Mouse (Mus musculus) midbrain, embryonic 14.5 days (tissue): ENCODE measurements around the gene Cdt1. TPM values are rescaled to one million over a fixed set of nuclear protein-coding genes. Genes with fewer than 3 reads are reported as not detected.

Experiments
- ATAC-seq: fragments of 200-750 bp; cut with Nextera tagmentation; 2 replicates; pipeline ENCODE4 v1.8.0; 2017; ENCODE audit warnings: moderate number of reproducible peaks, moderate library complexity; ENCODE audit not compliant: low FRiP score, low TSS enrichment
- DNase-seq: peaks from one replicate; pipeline ENCODE4 v3.0.0-alpha.2; 2015
- H3K27ac ChIP-seq: fragments of 300-500 bp; sonication (generic); replicated peaks from 2 replicates; pipeline ENCODE4 v1.5.1; 2014; ENCODE audit warnings: mild to moderate bottlenecking, low read depth, low read length, moderate library complexity
- H3K27me3 ChIP-seq: fragments of 300-500 bp; sonication (generic); 2 replicates; pipeline ENCODE4 v1.6.1; 2014; ENCODE audit warnings: low read length, control low read depth, mixed read lengths; ENCODE audit not compliant: control insufficient read depth, insufficient read depth
- H3K36me3 ChIP-seq: fragments of 300-500 bp; sonication (generic); 2 replicates; pipeline ENCODE4 v1.6.1; 2014; ENCODE audit warnings: low read length, control low read depth; ENCODE audit not compliant: control insufficient read depth, insufficient read depth
- H3K4me1 ChIP-seq: fragments of 300-500 bp; sonication (generic); 2 replicates; pipeline ENCODE4 v1.6.1; 2014; ENCODE audit warnings: mild to moderate bottlenecking, antibody characterized with exemption, low read length, control low read depth; ENCODE audit not compliant: control insufficient read depth, insufficient read depth
- H3K4me2 ChIP-seq: fragments of 300-500 bp; sonication (generic); 2 replicates; pipeline ENCODE4 v1.6.1; 2014; ENCODE audit warnings: mild to moderate bottlenecking, low read length, moderate library complexity
- H3K4me3 ChIP-seq: fragments of 300-500 bp; sonication (generic); replicated peaks from 2 replicates; pipeline ENCODE4 v1.5.1; 2014; ENCODE audit warnings: low read depth, low read length
- H3K9ac ChIP-seq: fragments of 300-500 bp; sonication (generic); replicated peaks from 2 replicates; pipeline ENCODE4 v1.6.1; 2014; ENCODE audit warnings: mild to moderate bottlenecking, low read length, moderate library complexity
- H3K9me3 ChIP-seq: fragments of 300-500 bp; sonication (generic); 2 replicates; pipeline ENCODE4 v1.6.1; 2016; ENCODE audit warnings: low read length, control low read depth, mixed read lengths; ENCODE audit not compliant: control insufficient read depth
- WGBS: fragments of 180-500 bp; shearing (Covaris S2); extraction: QIAGEN DNeasy Blood & Tissue Kit; methylation state at CpG from one replicate; pipeline ENCODE4 v1.1.7; 2014; 5-methylcytosine and 5-hydroxymethylcytosine counted together
- microRNA-seq: library from miRNA; unstranded; fragments of <30 nt; microRNA quantifications from one replicate; pipeline ENCODE4, GENCODE M21; 2016
- polyA plus RNA-seq: library from polyadenylated mRNA; unstranded; fragments of >200 nt; fragmentation: Nextera tagmentation; extraction: Ambion mirVana; gene quantifications from 2 replicates; pipeline ENCODE4 v1.2.1, GENCODE M21; 2014

Cdt1 gene
- polyA plus RNA-seq, 1 experiment from 2014 or later = 7.6 TPM

DNA sequence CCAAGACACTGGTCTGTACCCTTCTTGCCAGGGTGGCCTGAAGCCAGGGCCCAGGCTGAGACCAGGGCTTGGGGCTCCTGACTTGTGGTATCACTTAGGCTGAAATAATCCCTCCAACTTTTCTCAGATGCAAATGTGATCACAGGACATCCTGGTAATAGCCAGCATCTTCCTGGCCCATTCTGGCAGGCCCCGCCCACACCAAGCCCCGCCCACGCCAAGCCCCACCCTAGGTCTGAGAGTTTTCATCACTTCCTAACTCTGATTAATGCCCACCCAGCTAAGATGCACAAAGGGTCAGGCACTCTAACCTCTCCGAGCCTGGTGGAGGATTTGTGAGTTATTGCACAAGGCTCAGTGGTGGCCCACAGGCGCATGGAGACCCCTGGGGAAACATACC lies 52.6 kb downstream of the Cdt1 start:
- Histone ChIP-seq H3K27me3 (no peaks in the 10 kb centered on the region), H3K9ac (no peak overlapping the region), H3K27ac (no peak overlapping the region), H3K4me1 (no peaks in the 10 kb centered on the region), H3K4me2 (no peak overlapping the region), H3K9me3 (no peaks in the 10 kb centered on the region), H3K36me3 (peaks cover under 1% of the 10 kb centered on the region; the same call in 1 of the 2 replicates), H3K4me3 (no peak overlapping the region)
- ATAC-seq = no peak
- DNase-seq = no peak
- 43% methylated on average over 5 of the region's 5 CpGs for WGBS

DNA sequence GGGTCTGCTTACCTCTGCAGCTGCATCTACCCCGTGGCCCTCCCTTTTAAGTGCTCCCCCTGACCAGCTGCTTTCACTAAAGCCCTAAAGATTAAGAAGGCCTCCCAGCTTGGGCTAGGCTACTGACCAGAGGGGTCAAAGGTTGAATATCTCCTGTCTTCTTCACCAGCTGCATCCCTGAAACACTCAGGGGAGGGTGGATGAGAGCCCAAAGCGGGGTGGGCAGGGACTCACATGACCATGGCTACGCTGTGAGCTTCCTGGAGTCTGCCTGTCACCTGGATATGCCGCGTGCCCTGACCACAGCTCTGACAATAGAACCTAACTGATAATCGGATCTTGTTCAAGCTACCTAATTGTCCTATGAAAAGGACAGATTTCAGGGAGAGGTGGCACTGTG lies 54.9 kb downstream of the Cdt1 start, which contains the start of gene Pabpn1l:
TSS of gene Pabpn1l (minus strand) at position 13 of the 400 bp plus-strand sequence.
- Histone ChIP-seq H3K4me1 (no peaks in the 10 kb centered on the region), H3K4me2 (no peak within 1 kb of the TSS), H3K36me3 (no peaks in the 10 kb centered on the region), H3K9me3 (no peaks in the 10 kb centered on the region), H3K27me3 (no peaks in the 10 kb centered on the region), H3K27ac (no peak within 1 kb of the TSS), H3K4me3 (no peak within 1 kb of the TSS), H3K9ac (no peak within 1 kb of the TSS)
- 64% methylated on average over 6 of the region's 6 CpGs for WGBS
- ATAC-seq = no peak
- DNase-seq = no peak

Small RNAs within 50 kb of the gene (microRNA-seq; reads per million reads assigned to microRNA genes)
- gene Mir6396 = not detected

Other genes starting within 250 kb of the Cdt1 start
- gene Trhr2, start 207.3 kb upstream of the Cdt1 start, polyA plus RNA-seq = not detected in 2 replicates
- gene Zc3h18, start 191.4 kb upstream of the Cdt1 start, polyA plus RNA-seq = 22.4 and 27.9 TPM in 2 replicates
- gene Il17c, start 146.0 kb upstream of the Cdt1 start, polyA plus RNA-seq = not detected in 2 replicates
- gene Cyba, start 135.1 kb upstream of the Cdt1 start, polyA plus RNA-seq = 20.2 and 36.2 TPM in 2 replicates
- 47.1 and 60.9 TPM in 2 replicates for gene Mvd, start 124.6 kb upstream of the Cdt1 start, polyA plus RNA-seq
- gene Snai3, start 107.3 kb upstream of the Cdt1 start, polyA plus RNA-seq = not detected in 2 replicates
- 33.7 and 34.4 TPM in 2 replicates for gene Rnf166, start 92.0 kb upstream of the Cdt1 start, polyA plus RNA-seq
- gene Ctu2, start 91.9 kb upstream of the Cdt1 start, polyA plus RNA-seq = 80.6 and 93.1 TPM in 2 replicates
- gene Piezo1, start 16.7 kb upstream of the Cdt1 start, polyA plus RNA-seq = 1.0 and 4.6 TPM in 2 replicates
- 146 and 161 TPM in 2 replicates for gene Aprt, start 8.9 kb downstream of the Cdt1 start, polyA plus RNA-seq
- gene Galns, start 43.4 kb downstream of the Cdt1 start, polyA plus RNA-seq = 5.5 and 6.3 TPM in 2 replicates
- gene Trappc2l, start 43.6 kb downstream of the Cdt1 start, polyA plus RNA-seq = 107 and 158 TPM in 2 replicates
- gene Pabpn1l, start 54.7 kb downstream of the Cdt1 start, polyA plus RNA-seq = not detected in 2 replicates
- gene Cbfa2t3, start 131.1 kb downstream of the Cdt1 start, polyA plus RNA-seq = 25.2 and 28.7 TPM in 2 replicates
- gene Acsf3, start 207.5 kb downstream of the Cdt1 start, polyA plus RNA-seq = 16.3 and 16.8 TPM in 2 replicates